Mouse (Mus musculus) R1 (cell line): ENCODE data around the gene Mipep.

ENCODE experiments used
- DNase-seq: peaks from one replicate; pipeline ENCODE4 v3.0.0-alpha.2; 2018; ENCODE audit warnings: low read depth, low spot score

Mipep gene

GRCm38 (mm10) chr14:60802026-60802425, 17.7 kb downstream of the Mipep start:
- DNase-seq = no peak

GRCm38 (mm10) chr14:60804978-60805377, 20.6 kb downstream of the Mipep start:
- DNase-seq = no peak

DNA sequence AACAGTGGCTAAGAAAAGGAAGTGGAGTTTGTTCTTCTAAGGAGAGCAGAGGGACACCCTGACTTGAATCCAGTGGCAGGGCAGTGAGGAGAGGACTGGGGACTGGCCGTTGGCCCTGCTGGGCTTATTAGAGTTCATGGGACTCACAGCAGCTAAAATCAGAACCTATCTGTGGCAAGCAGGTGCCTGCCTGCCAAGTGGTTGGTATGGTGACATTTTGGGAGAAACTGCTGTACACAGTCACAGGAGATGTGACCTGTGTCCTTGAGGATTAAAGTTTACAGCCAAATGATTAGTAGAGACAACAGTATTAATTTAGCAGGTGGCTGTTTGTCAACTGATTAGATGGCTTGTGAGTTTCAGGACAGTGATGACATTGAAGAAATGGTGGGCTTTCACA, 21.5 kb downstream of the Mipep start:
- no peak for DNase-seq

GRCm38 (mm10) chr14:60806891-60807344, 22.5 kb downstream of the Mipep start:
- no peak for DNase-seq

- DNase-seq = no peak
These were observed 25.5 kb downstream of the Mipep start for GRCm38 (mm10) chr14:60809881-60810280.

DNA sequence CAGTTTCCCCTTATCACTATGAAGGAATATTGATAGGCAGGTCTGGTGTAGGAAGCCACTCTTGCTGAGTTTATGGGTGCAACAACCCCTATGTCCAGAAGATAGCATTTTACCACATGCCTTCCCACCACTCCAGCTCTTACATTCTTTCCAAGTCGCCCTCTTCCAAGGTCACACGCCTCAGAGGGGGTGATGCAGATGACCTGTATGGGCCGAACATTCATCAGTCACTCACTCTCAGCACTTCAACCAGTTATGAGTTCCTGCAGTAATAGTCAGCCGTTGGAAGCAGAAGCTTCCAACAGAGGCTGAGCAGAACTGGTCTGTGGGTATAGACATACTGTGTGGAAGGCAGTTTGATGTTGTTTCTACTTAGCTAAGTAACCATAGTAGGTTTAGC, 27.2 kb downstream of the Mipep start:
- no peak for DNase-seq

GRCm38 (mm10) chr14:60815098-60815497, 30.7 kb downstream of the Mipep start:
- DNase-seq = no peak

DNA sequence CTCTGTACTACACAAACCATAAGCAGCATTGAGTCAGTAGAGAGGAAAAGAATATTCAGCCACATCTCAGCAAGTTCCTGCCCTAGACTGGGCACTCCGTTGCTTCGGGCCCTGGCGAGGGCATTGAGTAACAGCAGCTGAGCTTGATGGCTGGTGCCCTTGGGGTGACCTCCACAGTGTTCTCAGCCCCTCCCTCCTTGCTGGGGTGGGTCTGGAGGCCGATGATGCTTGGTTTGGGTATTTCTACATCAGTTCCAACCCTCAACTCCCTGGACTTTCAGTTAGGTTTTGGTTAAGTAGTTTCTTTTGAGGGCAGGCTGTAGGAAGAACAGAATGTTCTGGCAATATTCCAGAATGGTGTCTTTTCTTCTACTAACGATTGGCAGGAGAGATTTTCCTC, 33.7 kb downstream of the Mipep start:
- DNase-seq = no peak

- no peak for DNase-seq
These were observed 45.7 kb downstream of the Mipep start for GRCm38 (mm10) chr14:60830096-60830495.

- DNase-seq = peak; percentile 90
These were observed 52.3 kb downstream of the Mipep start for GRCm38 (mm10) chr14:60836709-60837108.

DNA sequence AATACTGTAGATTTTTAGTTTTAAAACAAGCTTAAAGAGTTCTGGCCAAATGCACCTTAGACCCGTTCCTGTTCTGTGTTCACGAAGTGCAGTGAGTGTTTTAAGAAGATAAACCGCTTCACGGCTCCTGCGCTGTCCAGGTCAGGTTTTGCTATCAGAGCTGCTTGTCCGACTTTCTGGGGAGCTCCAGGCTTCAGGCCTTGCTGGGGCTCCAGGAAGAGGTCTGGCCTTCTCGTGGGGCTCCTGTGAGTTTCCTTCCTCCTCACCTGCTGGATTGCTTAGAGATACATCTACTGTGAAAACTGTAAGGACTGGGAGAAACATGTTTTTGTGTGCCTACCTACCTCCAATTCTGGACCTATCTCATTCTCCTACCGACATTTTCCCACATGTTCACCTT, 55.3 kb downstream of the Mipep start:
- no peak for DNase-seq

- DNase-seq = peak; percentile 63
These were observed 57.7 kb downstream of the Mipep start for GRCm38 (mm10) chr14:60841977-60842659.

GRCm38 (mm10) chr14:60843596-60843995, 59.2 kb downstream of the Mipep start:
- DNase-seq = no peak

GRCm38 (mm10) chr14:60845261-60846045, 61.1 kb downstream of the Mipep start:
- no peak for DNase-seq

DNA sequence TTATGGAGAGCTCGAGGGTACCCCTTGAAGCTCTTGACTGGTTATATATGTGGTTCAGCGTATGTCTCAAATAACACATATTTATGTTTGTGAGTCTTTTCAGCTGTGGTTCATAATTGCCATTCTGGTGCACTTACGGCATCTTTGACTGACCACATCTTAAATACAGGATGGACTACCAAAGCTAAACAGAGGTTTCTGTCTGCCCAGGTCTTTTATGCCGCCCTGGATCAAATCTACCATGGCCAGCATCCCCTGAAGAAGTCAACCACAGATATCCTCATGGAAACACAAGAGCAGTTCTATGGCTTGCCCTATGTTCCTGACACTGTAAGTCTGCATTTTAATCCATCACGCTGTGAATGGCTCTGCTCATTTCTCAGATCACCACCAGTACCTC, 61.8 kb downstream of the Mipep start:
- no peak for DNase-seq

- no peak for DNase-seq
These were observed 63.8 kb downstream of the Mipep start for GRCm38 (mm10) chr14:60848194-60848593.

DNA sequence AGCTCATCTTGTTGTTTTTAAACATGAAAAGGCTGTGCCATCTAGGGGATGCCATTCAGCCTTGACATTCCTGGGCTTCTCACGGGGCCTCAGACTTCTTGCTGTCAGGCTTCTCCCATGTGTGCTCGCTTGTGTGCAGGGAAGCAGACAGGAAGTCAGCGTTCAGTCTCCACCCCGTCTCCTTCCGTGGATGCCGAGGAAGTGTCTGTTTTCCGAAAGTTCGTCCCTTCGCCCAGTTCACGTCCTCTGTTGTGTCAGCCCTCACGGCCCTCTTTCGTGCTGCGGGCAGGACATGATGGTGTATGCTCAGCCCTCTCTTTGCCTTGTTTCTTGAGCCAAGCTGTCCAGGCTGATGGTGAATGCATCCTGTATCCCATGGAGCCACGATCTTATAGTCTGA, 65.7 kb downstream of the Mipep start:
- no peak for DNase-seq

- DNase-seq = no peak
These were observed 67.3 kb downstream of the Mipep start for GRCm38 (mm10) chr14:60851632-60852031.

DNA sequence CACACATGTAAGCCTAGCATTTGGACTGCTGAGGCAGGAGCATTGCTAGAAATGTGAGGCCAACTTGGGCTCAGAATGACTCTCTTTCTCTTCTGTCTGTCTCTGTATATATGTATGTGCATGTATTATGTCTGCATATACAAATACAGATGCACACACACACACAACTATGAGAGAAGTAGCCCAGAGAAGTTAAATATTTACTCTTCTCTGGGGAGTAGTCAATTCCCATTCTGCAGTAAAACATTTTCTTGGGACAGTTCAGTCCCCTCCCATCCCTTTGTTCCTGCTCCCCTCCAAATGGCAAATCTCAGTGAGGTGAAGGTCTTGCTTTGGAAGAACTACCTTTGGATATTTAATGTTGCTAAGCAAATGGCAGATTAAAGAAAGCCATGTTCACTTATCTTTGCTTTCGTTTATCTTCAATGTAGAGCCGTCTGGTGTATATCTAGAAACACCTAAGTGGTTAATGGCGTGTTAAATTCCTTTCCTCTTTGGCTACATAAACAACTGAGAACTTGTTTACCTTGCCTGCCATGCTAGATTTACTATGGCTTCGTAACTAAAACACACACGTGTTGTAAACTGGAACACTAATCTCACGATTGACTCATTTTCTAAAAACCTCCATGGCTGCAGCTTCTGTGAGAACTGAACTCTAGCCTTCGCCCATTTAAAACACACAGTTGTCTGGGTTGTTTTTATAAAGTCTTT, 72.0 kb downstream of the Mipep start:
- DNase-seq = no peak

GRCm38 (mm10) chr14:60856913-60857300, 72.5 kb downstream of the Mipep start:
- DNase-seq = no peak

DNA sequence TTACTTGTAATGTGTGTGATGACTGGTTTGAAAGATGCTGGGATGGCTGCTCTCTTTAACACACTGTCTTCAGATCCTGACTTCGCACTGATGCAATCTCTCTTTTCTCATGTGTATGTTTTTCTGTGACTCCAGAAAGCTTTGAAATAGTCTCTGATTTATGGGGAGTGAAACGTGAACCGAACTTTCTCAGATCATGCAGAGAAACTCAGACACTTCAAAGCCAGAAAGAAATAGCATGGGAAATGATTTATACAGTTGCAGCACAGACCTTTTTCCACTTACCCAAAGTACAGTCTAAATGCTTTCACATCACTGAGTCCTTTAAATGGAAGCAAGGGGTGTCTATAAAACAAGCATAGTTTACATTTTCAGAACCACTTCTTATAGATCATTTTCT, 79.0 kb downstream of the Mipep start:
- DNase-seq = no peak

DNA sequence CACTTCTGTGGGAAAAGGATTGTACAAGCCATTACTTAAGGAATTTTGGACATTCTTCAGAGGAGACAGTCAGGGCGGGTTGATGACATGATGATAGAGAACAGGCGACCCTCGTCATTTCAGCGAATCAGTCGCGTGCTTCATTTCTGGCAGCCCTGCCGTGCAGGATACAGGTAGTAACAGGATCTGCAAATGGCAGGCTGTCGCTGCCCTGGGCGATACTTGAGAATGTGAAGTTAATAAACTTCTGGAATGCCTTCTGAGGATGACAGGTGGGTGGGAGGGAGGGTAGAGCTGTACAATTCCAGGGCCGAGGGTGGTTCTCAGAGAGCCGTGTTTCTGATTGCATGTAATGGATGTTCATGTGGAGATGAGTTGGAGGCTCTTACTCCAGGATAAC, 82.0 kb downstream of the Mipep start:
- DNase-seq = no peak

DNA sequence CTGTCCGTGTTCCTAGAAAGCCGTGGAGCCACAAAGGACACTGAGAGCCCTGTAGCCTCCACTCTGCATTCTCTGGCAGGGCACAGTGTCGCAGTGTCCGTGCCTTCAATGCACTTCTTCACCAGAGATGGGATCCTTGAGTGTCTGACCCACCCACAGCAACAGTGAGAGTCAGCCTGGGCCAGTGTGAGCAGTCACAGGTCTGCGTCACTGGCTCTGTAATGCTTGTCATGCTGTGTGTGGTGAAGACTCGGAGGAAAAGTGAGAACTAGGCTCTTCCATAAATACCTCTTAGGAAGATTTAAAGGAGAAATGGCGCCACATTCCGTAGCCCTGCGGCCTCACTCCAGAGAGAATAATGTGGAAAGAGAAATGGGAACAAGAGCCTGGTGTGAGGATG, 84.0 kb downstream of the Mipep start:
- no peak for DNase-seq
